Mouse (Mus musculus) liver, embryonic 14.5 days (tissue): ENCODE data around the gene Rnasek.

ENCODE experiments used
- CTCF ChIP-seq: IDR thresholded peaks from 2 replicates; pipeline ENCODE4 v1.5.1; 2016; ENCODE audit warnings: antibody characterized with exemption, low read depth, control low read depth
- EP300 ChIP-seq: IDR thresholded peaks from 2 replicates; pipeline ENCODE4 v1.6.1; 2016; ENCODE audit warnings: antibody characterized with exemption, low read depth

DNA sequence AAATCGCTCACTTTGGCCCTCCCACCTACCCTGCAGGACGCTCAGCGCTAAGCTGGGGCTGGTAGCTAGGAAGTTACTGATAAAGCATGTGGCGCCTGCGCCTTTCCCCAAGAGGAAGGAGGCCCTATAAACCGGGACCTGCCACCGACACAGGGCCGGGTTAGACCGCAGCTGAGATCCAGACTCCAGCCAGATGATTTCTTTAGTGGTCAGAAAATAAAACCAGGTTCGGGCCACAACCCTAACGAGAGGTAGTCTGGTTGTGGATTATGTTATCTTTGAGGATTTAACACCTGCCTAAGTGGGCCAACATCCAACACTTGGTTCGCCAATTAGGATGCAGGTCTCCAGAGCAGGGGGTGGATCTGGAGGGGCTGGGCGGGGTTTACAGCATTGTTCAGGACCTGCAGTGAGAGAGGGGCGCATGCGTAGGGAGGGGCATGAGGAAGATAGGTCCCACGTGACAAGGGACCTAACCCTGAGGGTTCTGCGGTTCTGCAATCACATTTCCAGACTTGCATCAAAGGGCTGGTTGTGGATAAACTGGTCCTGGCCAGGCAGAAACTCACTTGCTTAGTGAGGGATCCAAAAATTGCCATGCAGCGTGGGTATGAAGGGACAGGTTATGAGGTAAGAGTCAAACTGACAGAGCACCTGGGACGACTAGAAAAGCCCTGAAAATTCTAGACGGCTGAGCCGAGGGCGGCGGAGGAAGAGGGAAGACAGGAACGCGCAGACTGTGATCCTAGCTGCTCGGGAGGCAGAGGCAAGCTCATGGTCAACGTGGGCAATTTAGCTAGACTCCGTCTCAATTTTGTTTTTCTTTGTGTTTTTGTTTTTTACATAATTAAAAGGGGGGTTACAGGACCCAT, 18.7 kb downstream of the Rnasek start, which contains the start of gene Slc16a13:
- TF ChIP-seq CTCF (no peak), EP300 (peak; percentile 39)
